Mouse (Mus musculus): Measurements from ENCODE around the gene Slc16a4.
"Not testable (repeated sequence)": the region's sequence is repeated elsewhere in the genome, so short reads cannot be mapped to it uniquely, and the experiment has no call there.

DNA sequence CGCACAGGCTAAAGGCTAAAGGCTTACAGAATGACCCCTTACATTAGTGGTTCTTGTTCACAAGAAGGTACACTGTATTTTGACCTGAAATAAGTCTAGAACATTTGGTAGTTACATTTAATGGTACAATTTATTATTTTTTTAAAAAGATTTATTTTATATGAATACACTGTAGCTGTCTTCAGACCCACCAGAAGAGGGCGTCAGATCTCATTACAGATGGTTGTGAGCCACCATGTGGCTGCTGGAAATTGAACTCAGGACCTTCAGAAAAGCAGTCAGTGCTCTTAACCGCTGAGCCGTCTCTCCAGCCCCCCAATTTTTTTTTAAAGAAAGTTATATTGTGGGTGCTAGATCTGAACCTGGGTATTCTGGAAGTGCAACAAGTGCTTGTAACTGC is 5.9 kb downstream of the Slc16a4 start:
- TF ChIP-seq CTCF (IDR thresholded peaks at IDR 0.05; ENCODE audit: extremely low read depth, insufficient read depth, insufficient read length, insufficient replicate concordance); POLR2A (IDR thresholded peaks at IDR 0.05; ENCODE audit: low read depth, low read length): not testable (repeated sequence)
